Mouse (Mus musculus) heart, embryonic 14.5 days (tissue): Measurements from ENCODE around the gene Rrp12. TPM values are rescaled to one million over a fixed set of nuclear protein-coding genes. Genes with fewer than 3 reads are reported as not detected.

Experiments used
- ATAC-seq: fragments of 200-750 bp; cut with Nextera tagmentation; 2 replicates; pipeline ENCODE4 v1.8.0; 2017; ENCODE audit warnings: low read depth, moderate TSS enrichment; ENCODE audit not compliant: insufficient number of reproducible peaks, insufficient read depth, low FRiP score
- H3K27ac ChIP-seq, 2 experiments: fragments of 200-500 bp in 1 of 2; fragments of 300-500 bp in 1 of 2; sonication (generic) in 1 of 2; replicated peaks in 1 of 2; 2 replicates each; pipeline ENCODE4 v1.5.1; 2012 to 2014; ENCODE audit warnings: low read depth in 2 of 2, low read length in 2 of 2, control low read depth in 1 of 2, mild to moderate bottlenecking in 1 of 2, mixed read lengths in 1 of 2; ENCODE audit not compliant: control insufficient read depth in 1 of 2, insufficient read depth in 1 of 2
- H3K27me3 ChIP-seq: fragments of 300-500 bp; sonication (generic); 2 replicates; pipeline ENCODE4 v1.6.1; 2014; ENCODE audit warnings: mild to moderate bottlenecking, low read length, control low read depth; ENCODE audit not compliant: control insufficient read depth, insufficient read depth
- H3K36me3 ChIP-seq: fragments of 300-500 bp; sonication (generic); 2 replicates; pipeline ENCODE4 v1.6.1; 2014; ENCODE audit warnings: mild to moderate bottlenecking, control low read depth, low read length, mixed read lengths; ENCODE audit not compliant: control insufficient read depth, insufficient read depth
- H3K4me1 ChIP-seq, 2 experiments: fragments of 200-500 bp in 1 of 2; fragments of 300-500 bp in 1 of 2; sonication (generic) in 1 of 2; 2 replicates each; pipeline ENCODE4 v1.6.1; 2012 to 2014; ENCODE audit warnings: low read length in 2 of 2, control low read depth in 1 of 2, mixed read lengths in 1 of 2; ENCODE audit not compliant: control insufficient read depth in 2 of 2, insufficient read depth in 2 of 2
- H3K4me2 ChIP-seq: fragments of 300-500 bp; sonication (generic); 2 replicates; pipeline ENCODE4 v1.6.1; 2014; ENCODE audit warnings: mild to moderate bottlenecking, low read length
- H3K4me3 ChIP-seq, 2 experiments: fragments of 200-500 bp in 1 of 2; fragments of 300-500 bp in 1 of 2; sonication (generic) in 1 of 2; 2 replicates each; pipeline ENCODE4 v1.5.1; 2012 to 2014; ENCODE audit warnings: low read length in 2 of 2, mild to moderate bottlenecking in 2 of 2, control low read depth in 1 of 2, low read depth in 1 of 2, moderate library complexity in 1 of 2; ENCODE audit not compliant: control insufficient read depth in 1 of 2, insufficient read depth in 1 of 2
- H3K9ac ChIP-seq: fragments of 300-500 bp; sonication (generic); 2 replicates; pipeline ENCODE4 v1.6.1; 2014; ENCODE audit warnings: mild to moderate bottlenecking, low read length
- H3K9me3 ChIP-seq: fragments of 300-500 bp; sonication (generic); 2 replicates; pipeline ENCODE4 v1.6.1; 2016; ENCODE audit warnings: low read length, control low read depth; ENCODE audit not compliant: control insufficient read depth
- WGBS: fragments of 180-500 bp; shearing (Covaris S2); extraction: QIAGEN DNeasy Blood & Tissue Kit; methylation state at CpG from one replicate; pipeline ENCODE4 v1.1.7; 2014; 5-methylcytosine and 5-hydroxymethylcytosine counted together
- polyA plus RNA-seq: library from polyadenylated mRNA; unstranded; fragments of >200 nt; fragmentation: Nextera tagmentation; extraction: Ambion mirVana; gene quantifications from 2 replicates; pipeline ENCODE4 v1.2.1, GENCODE M21; 2014

The Rrp12 gene
- polyA plus RNA-seq, 1 experiment from 2014 or later: 5.8 TPM

DNA sequence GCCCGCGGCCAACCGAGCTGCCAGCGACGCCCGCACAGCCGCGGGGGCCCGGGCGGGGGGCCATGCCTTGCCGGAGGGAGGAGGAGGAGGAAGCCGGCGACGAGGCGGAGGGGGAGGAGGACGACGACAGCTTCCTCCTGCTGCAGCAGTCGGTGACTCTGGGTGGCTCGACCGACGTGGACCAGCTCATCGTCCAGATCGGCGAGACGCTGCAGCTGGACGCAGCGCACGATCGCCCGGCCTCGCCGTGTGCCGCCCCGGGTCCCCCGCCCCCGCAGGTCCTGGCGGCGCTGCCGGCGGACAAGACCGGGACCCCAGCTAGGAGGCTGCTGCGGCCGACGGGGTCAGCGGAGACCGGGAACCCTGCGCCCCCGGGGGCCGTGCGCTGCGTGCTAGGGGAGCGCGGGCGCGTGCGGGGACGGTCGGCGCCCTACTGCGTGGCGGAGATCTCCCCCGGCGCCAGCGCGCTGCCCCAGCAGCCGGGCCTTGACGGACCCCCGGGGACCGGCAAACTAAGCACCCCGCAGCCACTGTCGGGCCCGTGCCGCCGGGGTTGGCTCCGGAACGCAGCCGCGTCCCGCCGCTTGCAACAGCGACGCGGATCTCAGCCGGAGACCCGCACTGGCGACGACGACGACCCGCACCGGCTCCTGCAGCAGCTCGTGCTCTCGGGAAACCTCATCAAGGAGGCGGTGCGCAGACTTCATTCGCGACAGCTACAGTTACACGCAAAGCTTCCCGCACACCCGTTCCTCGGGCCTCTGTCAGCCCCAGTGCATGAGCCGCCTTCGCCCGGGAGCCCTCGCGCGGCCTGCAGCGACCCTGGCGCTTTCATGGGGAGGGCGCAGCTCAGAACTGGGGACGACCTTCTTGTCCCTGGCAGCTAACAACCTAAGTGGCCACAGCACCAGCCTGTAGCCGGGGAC, 65.6 kb downstream of the Rrp12 start:
- under 1% methylated on average over 101 of the region's 112 CpGs for WGBS
- H3K36me3 ChIP-seq: no peaks in the 10 kb centered on the region
- H3K4me1 ChIP-seq: peaks cover 8 to 15% of the 10 kb centered on the region in 2 experiments
- H3K27me3 ChIP-seq: peaks cover 12% of the 10 kb centered on the region; the same call in 1 of the 2 replicates
- peak overlapping the region; percentile 73 to 74 for H3K4me3 ChIP-seq
- H3K27ac ChIP-seq: peak overlapping the region; percentile 15 to 88; a peak in 3 of 4 replicates
- peak overlapping the region; percentile 77 for H3K9ac ChIP-seq
- H3K4me2 ChIP-seq: peak overlapping the region; percentile 97
- peak; percentile 56 for ATAC-seq
- no peaks in the 10 kb centered on the region for H3K9me3 ChIP-seq

DNA sequence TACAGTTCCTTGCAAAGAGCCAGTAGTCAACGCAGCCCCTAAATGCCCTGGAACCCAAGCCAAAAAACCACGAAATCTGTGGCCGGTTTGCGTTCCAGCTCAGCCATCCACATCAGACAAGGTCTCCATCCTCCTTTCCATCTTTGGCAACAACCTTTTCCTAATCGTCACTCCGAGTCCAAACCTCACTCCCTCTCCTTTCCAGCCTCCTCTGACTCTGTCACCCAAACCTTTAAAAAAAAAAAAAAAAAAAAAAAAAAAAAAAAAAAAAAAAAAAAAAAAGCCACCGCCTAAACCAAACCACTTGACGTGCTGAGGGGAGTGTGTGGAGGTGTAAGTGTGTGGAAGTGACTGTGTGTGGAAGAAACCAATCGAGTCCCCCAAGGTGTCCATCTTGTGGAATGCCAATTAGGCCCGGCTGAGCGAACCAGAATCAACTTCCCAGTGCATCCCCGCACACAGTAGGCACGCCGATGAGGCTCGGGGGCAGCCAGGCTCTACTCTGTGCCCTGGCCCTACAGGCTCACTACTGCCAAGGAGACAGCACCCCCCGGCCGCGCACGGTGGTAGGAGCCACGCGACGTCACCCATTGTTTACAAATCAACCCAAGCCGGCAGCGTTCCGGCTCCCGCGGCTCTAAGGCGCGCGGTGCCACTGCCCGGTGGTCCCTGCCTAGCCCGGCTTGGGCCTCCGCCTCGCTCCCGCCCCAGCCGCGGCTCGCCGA, 66.4 kb downstream of the Rrp12 start, which contains the start of gene Frat1:
TSS of gene Frat1 (plus strand) at position 590 of the 725 bp plus-strand sequence.
- peak within 1 kb of the TSS; percentile 73 to 74 for H3K4me3 ChIP-seq
- peaks cover 8 to 15% of the 10 kb centered on the region in 2 experiments for H3K4me1 ChIP-seq
- H3K9me3 ChIP-seq: no peaks in the 10 kb centered on the region
- peak within 1 kb of the TSS; percentile 97 for H3K4me2 ChIP-seq
- H3K27me3 ChIP-seq: peaks cover 12% of the 10 kb centered on the region; the same call in 1 of the 2 replicates
- peak; percentile 84 for ATAC-seq
- H3K9ac ChIP-seq: peak within 1 kb of the TSS; percentile 77
- under 1% methylated on average over 39 of the region's 39 CpGs for WGBS
- H3K36me3 ChIP-seq: no peaks in the 10 kb centered on the region
- peak within 1 kb of the TSS; percentile 88 for H3K27ac ChIP-seq

DNA sequence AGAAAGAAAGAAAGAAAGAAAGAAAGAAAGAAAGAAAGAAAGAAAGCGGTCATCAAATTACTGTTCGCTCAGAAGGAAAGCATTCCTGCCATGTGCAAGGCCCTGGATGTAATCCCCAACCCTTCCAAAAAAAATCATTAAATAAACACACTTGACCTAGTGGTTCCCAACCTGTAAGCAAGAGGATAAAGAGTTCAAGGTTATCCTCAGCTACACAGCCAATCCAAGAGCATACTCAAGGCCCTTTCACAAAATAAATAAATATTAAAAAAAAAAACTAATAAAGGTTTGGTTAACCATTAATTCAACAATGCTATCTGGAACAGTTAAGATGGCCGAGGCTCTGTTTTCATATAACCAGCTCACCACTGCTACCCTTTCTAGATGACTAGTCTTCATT, 67.0 kb downstream of the Rrp12 start:
- Histone ChIP-seq H3K9me3 (no peaks in the 10 kb centered on the region), H3K27me3 (peaks cover 12% of the 10 kb centered on the region; the same call in 1 of the 2 replicates), H3K27ac (no peak overlapping the region), H3K9ac (no peak overlapping the region), H3K4me3 (peak overlapping the region in 1 of 2 experiments; percentile 74; a peak in 2 of 4 replicates), H3K4me1 (peaks cover 8 to 15% of the 10 kb centered on the region in 2 experiments), H3K4me2 (peak overlapping the region; percentile 97), H3K36me3 (no peaks in the 10 kb centered on the region)
- 75% methylated on average over 3 of the region's 3 CpGs for WGBS
- ATAC-seq: no peak

DNA sequence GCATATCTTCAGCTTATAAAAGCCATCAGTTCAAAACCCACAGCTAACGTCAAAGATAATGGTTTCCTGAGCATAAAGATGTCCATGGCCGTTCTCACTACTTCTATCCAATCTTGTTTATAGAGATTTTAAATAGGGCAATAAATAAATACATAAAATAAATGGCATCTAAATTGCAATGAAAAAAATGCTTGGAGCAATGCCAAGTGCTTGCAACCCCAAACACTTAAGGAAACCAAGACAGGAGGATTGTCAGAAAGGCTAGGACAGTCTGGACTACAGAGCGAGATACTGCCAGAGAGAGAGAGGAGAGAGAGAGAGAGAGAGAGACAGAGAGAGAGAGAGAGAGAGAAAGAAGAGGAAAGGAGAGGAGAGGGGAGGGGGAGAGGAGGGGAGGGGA, 69.4 kb downstream of the Rrp12 start:
- no peak overlapping the region for H3K9ac ChIP-seq
- H3K36me3 ChIP-seq: no peaks in the 10 kb centered on the region
- H3K9me3 ChIP-seq: no peaks in the 10 kb centered on the region
- ATAC-seq: no peak
- H3K4me2 ChIP-seq: no peak overlapping the region
- H3K4me3 ChIP-seq: no peak overlapping the region
- peaks cover 6 to 11% of the 10 kb centered on the region in 2 experiments for H3K4me1 ChIP-seq
- 75% methylated on average over 3 of the region's 3 CpGs for WGBS
- no peaks in the 10 kb centered on the region for H3K27me3 ChIP-seq
- no peak overlapping the region for H3K27ac ChIP-seq

DNA sequence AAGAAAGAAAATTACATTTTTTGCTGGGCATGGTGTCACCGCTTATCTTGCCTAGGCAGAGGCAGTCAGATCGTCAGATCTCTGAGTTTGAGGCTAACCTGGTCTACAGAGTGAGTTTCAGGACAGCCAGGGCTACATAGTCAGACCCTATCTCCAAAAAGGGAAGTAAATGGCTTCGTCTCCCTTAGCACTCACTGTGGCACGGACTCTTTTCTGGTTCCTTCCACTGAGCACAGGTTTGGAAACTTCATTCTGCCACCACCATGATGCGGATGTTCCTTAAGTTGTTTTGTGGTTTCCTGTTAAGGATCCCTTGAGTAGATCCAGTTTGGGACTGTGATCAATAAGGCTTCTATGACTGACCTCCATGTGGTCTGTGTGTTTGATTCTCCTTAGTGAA, 71.0 kb downstream of the Rrp12 start:
- no peak overlapping the region for H3K4me2 ChIP-seq
- ATAC-seq: no peak
- H3K27me3 ChIP-seq: no peaks in the 10 kb centered on the region
- H3K27ac ChIP-seq: no peak overlapping the region
- H3K36me3 ChIP-seq: no peaks in the 10 kb centered on the region
- 83% methylated on average over 5 of the region's 5 CpGs for WGBS
- peaks cover 0 to 2% of the 10 kb centered on the region in 2 experiments; a peak in 1 of 4 replicates for H3K4me1 ChIP-seq
- H3K4me3 ChIP-seq: no peak overlapping the region
- no peak overlapping the region for H3K9ac ChIP-seq
- H3K9me3 ChIP-seq: no peaks in the 10 kb centered on the region

DNA sequence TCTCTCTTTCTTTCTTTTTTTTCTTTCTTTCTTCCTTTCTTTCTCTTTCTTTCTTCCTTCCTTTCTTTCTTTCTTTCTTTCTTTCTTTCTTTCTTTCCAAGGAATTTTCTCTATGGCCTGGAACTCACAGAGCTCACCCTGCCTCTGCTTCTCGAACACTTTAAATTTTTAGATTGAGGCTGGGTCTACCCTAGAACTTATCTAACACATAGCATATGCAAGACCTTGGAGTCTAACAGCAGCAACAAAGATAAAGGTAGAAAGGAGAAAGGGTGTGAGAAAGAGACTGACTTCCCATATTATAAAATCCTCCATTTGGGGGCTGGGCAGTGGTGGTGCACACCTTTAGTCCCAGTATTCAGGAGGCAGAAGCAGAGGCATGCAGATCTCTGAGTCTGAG, 73.4 kb downstream of the Rrp12 start:
- Histone ChIP-seq H3K27ac (no peak overlapping the region), H3K27me3 (no peaks in the 10 kb centered on the region), H3K4me1 (peaks cover 0 to 2% of the 10 kb centered on the region in 2 experiments; a peak in 2 of 4 replicates), H3K36me3 (no peaks in the 10 kb centered on the region), H3K4me3 (no peak overlapping the region), H3K4me2 (no peak overlapping the region), H3K9me3 (no peaks in the 10 kb centered on the region), H3K9ac (no peak overlapping the region)
- no peak for ATAC-seq
- 80% methylated on average over 1 of the region's 1 CpGs for WGBS

DNA sequence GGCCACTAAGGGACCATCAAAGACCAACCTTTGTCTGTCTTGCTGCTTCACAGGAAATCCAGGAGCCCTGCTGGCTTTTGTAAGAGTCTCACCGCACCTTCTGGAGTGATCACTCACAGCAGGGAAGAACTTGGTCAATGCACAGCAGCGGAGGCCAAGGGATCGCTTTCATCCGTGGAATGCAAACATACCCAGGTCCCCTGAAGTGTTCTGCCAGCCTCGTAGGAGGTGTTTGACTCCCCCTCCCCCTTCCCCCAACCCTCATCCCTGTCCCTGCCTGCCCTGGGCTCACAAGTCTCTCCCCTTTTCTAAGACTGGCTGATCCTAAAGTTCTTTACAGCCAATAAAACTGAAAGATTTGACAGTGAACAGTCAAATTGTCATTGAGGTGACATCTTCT, 74.5 kb downstream of the Rrp12 start:
- ATAC-seq: no peak
- no peak overlapping the region for H3K9ac ChIP-seq
- H3K27ac ChIP-seq: no peak overlapping the region

More for the DNA sequence above, 74.5 kb downstream of the Rrp12 start:
- no peaks in the 10 kb centered on the region for H3K36me3 ChIP-seq
- 21% methylated on average over 5 of the region's 5 CpGs for WGBS
- H3K4me3 ChIP-seq: no peak overlapping the region
- H3K27me3 ChIP-seq: no peaks in the 10 kb centered on the region
- no peak overlapping the region for H3K4me2 ChIP-seq
- no peaks in the 10 kb centered on the region for H3K9me3 ChIP-seq
- H3K4me1 ChIP-seq: peaks cover 5 to 9% of the 10 kb centered on the region in 2 experiments; a peak in 3 of 4 replicates
